Mouse (Mus musculus): ENCODE measurements around the gene Ndufa4.

DNA sequence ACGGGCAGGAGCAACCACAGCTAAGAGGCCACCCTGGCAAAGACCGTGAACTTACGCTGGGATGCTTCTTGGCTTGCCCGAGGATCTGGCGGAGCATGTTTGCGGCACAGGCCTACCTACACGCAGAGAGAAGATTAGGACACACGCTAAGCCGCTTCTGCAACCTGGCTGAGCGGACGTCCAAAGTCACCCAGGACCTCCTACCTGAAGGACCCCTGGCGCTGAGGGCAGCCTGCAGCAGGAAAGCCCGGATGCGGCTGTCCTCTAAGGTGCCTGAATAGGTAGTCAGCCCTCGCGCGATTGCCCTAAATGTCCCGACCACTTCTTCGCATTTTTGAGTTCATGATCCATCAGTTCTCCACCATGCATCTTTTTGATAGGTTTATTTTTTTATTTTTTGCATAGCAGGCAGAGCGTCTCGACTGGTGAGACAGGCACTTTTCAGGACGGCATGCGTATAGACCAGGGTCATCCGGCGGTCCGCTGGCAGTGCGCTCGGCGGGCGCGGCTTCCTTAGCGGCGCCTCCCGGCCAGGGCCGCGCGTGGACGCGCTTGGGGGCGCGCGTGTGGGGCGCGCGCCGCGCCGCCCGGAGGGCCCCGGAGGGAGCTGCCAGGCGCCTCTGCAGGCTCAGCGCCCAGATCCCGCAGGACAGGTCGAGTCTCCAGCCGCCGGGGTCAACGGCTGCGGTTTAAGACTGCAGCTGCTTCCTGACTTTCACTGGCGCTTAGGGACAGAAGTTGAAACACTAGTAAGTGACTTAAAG, at the start of gene Ndufa4, which contains the start of gene Phf14:
- TF ChIP-seq CTCF (IDR thresholded peaks at IDR 0.05; ENCODE audit: borderline replicate concordance, control insufficient read depth, extremely low read depth, insufficient read depth, low read length, poor library complexity) (0 out of 2 replicates have a peak, but pooled peaks have one; percentile 24), POLR2A (IDR thresholded peaks at IDR 0.05; ENCODE audit: control insufficient read depth, extremely low read depth, insufficient read depth, low read length, poor library complexity) (peak; percentile 90)

All from thymus, adult 2 months (tissue).